Mouse (Mus musculus) midbrain, embryonic 13.5 days (tissue): Measurements from ENCODE around the gene Strada. TPM values are rescaled to one million over a fixed set of nuclear protein-coding genes. Genes with fewer than 3 reads are reported as not detected.
A peak's percentile ranks its signal among the peaks of the same experiment; 100 is the strongest.

ENCODE experiments used
- ATAC-seq: fragments of 200-750 bp; cut with Nextera tagmentation; 2 replicates; pipeline ENCODE4 v1.8.0; 2017; ENCODE audit warnings: mild to moderate bottlenecking, moderate TSS enrichment, moderate library complexity
- H3K27ac ChIP-seq: fragments of 300-500 bp; sonication (generic); 2 replicates; pipeline ENCODE4 v1.5.1; 2015; ENCODE audit warnings: inconsistent platforms, mild to moderate bottlenecking, moderate library complexity
- H3K27me3 ChIP-seq: fragments of 300-500 bp; sonication (generic); 2 replicates; pipeline ENCODE4 v1.6.1; 2015; ENCODE audit warnings: mild to moderate bottlenecking, inconsistent platforms
- H3K36me3 ChIP-seq: fragments of 300-500 bp; sonication (generic); 2 replicates; pipeline ENCODE4 v1.6.1; 2015; ENCODE audit warnings: mild to moderate bottlenecking, inconsistent platforms
- H3K4me1 ChIP-seq: fragments of 300-500 bp; sonication (generic); replicated peaks from 2 replicates; pipeline ENCODE4 v1.6.1; 2015; ENCODE audit warnings: inconsistent platforms
- H3K4me2 ChIP-seq: fragments of 300-500 bp; sonication (generic); replicated peaks from 2 replicates; pipeline ENCODE4 v1.6.1; 2015; ENCODE audit warnings: moderate library complexity, mild to moderate bottlenecking, inconsistent platforms
- H3K4me3 ChIP-seq: fragments of 300-500 bp; sonication (generic); replicated peaks from 2 replicates; pipeline ENCODE4 v1.5.1; 2015; ENCODE audit warnings: mild to moderate bottlenecking, inconsistent platforms
- H3K9ac ChIP-seq: fragments of 300-500 bp; sonication (generic); replicated peaks from 2 replicates; pipeline ENCODE4 v1.6.1; 2015; ENCODE audit warnings: mild to moderate bottlenecking, inconsistent platforms
- H3K9me3 ChIP-seq: fragments of 300-500 bp; sonication (generic); 2 replicates; pipeline ENCODE4 v1.6.1; 2016; ENCODE audit warnings: mild to moderate bottlenecking, inconsistent platforms
- WGBS: fragments of 180-500 bp; shearing (Covaris S2); methylation state at CpG from one replicate; pipeline ENCODE4 v1.1.7; 2015; 5-methylcytosine and 5-hydroxymethylcytosine counted together
- polyA plus RNA-seq: library from polyadenylated mRNA; unstranded; fragments of >200 nt; fragmentation: Nextera tagmentation; extraction: Ambion mirVana; gene quantifications from 2 replicates; pipeline ENCODE4 v1.2.1, GENCODE M21; 2015

The Strada gene
- polyA plus RNA-seq, 1 experiment from 2014 or later, result 33.8 TPM

- no peak overlapping the region for H3K4me3 ChIP-seq
- H3K4me1 ChIP-seq, result no peaks in the 10 kb centered on the region
- H3K9me3 ChIP-seq, result no peaks in the 10 kb centered on the region
- ATAC-seq, result no peak
- H3K36me3 ChIP-seq, result peaks cover 13% of the 10 kb centered on the region
- H3K9ac ChIP-seq, result no peak overlapping the region
- WGBS, result 88% methylated on average over 5 of the region's 5 CpGs
- no peaks in the 10 kb centered on the region for H3K27me3 ChIP-seq
- H3K4me2 ChIP-seq, result no peak overlapping the region
- no peak overlapping the region for H3K27ac ChIP-seq
These were observed 23.8 kb downstream of the Strada start for GRCm38 (mm10) chr11:106178036-106178782.

GRCm38 (mm10) chr11:106176372-106176771 lies 25.6 kb downstream of the Strada start:
- H3K27me3 ChIP-seq, result no peaks in the 10 kb centered on the region
- ATAC-seq, result no peak
- H3K4me1 ChIP-seq, result no peaks in the 10 kb centered on the region
- no peaks in the 10 kb centered on the region for H3K9me3 ChIP-seq
- peaks cover 14% of the 10 kb centered on the region for H3K36me3 ChIP-seq
- 92% methylated on average over 5 of the region's 5 CpGs for WGBS
- H3K4me3 ChIP-seq, result no peak overlapping the region
- no peak overlapping the region for H3K9ac ChIP-seq
- H3K27ac ChIP-seq, result no peak overlapping the region
- H3K4me2 ChIP-seq, result no peak overlapping the region

DNA sequence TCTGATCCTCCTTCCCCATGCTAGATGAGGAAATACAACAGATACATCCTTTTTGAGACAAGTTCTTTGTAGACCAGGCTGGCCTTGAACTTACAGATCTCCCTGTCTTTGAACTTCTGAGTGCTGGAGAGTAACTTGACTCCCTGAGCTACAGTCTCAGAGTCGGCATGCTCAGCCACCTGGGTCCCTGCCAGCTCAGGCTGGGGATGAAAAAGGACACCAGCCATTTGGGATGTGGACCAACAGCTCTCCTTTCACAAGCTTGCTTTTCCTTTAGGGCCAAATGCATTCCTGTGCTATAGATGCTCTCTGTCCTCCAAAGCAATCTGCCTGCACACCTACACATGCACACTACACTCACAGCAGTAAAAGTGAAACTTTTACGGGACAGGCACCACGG lies 26.9 kb downstream of the Strada start:
- Histone ChIP-seq H3K36me3 (peaks cover 22% of the 10 kb centered on the region), H3K4me1 (no peaks in the 10 kb centered on the region), H3K27ac (no peak overlapping the region), H3K9ac (no peak overlapping the region), H3K9me3 (no peaks in the 10 kb centered on the region), H3K4me3 (no peak overlapping the region), H3K4me2 (no peak overlapping the region), H3K27me3 (no peaks in the 10 kb centered on the region)
- no peak for ATAC-seq
- WGBS, result 88% methylated on average over 3 of the region's 3 CpGs

DNA sequence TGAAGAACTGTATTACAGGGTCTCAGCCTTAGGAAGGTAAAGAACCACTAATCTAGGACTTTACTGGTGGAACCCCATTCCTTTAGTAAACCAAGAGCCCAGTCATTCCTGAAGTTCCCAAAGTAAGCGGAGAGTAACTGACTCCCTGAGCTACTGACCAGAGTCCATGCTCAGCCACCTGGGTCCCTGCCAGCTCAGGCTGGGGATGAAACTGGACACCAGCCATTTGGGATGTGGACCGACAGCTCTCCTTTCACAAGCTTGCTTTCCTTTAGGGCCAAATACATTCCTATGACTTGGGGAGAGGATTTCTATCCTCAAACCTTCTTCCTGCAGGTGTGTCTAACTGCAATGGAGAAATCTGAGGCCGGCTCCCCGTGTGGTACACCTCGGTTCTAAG lies 27.6 kb downstream of the Strada start:
- ATAC-seq, result no peak
- Histone ChIP-seq H3K4me1 (no peaks in the 10 kb centered on the region), H3K9ac (no peak overlapping the region), H3K27ac (no peak overlapping the region), H3K4me2 (no peak overlapping the region), H3K9me3 (no peaks in the 10 kb centered on the region), H3K27me3 (no peaks in the 10 kb centered on the region), H3K4me3 (no peak overlapping the region), H3K36me3 (peaks cover 26% of the 10 kb centered on the region)
- 84% methylated on average over 5 of the region's 5 CpGs for WGBS

DNA sequence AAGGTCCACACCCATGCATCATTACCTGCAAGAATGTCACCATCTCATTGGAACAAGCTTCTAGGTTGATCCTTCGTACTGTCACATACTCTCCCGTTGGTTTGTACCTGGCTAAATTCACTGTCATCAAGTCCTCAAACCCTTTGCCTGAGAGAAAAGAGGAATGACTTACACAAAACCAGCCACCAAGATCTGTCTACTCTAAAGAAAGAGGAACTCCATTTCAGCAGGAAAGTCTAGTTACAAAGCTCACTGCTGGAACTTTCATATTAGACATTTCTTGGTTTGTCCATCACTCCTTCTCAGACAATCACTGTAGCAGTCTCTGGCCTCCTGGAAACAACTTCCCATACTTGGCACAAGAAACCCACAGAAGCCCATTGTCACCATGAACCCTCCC lies 28.7 kb downstream of the Strada start:
- WGBS, result 93% methylated on average over 2 of the region's 2 CpGs
- Histone ChIP-seq H3K4me2 (no peak overlapping the region), H3K4me3 (no peak overlapping the region), H3K9ac (no peak overlapping the region), H3K4me1 (no peaks in the 10 kb centered on the region), H3K27me3 (no peaks in the 10 kb centered on the region), H3K27ac (no peak overlapping the region), H3K9me3 (no peaks in the 10 kb centered on the region), H3K36me3 (peaks cover 32% of the 10 kb centered on the region)
- ATAC-seq, result no peak

GRCm38 (mm10) chr11:106170807-106171206 lies 31.2 kb downstream of the Strada start:
- Histone ChIP-seq H3K4me1 (no peaks in the 10 kb centered on the region), H3K36me3 (peaks cover 56% of the 10 kb centered on the region), H3K9ac (no peak overlapping the region), H3K4me3 (no peak overlapping the region), H3K9me3 (no peaks in the 10 kb centered on the region), H3K4me2 (no peak overlapping the region), H3K27ac (no peak overlapping the region), H3K27me3 (no peaks in the 10 kb centered on the region)
- no peak for ATAC-seq
- 84% methylated on average over 7 of the region's 7 CpGs for WGBS

DNA sequence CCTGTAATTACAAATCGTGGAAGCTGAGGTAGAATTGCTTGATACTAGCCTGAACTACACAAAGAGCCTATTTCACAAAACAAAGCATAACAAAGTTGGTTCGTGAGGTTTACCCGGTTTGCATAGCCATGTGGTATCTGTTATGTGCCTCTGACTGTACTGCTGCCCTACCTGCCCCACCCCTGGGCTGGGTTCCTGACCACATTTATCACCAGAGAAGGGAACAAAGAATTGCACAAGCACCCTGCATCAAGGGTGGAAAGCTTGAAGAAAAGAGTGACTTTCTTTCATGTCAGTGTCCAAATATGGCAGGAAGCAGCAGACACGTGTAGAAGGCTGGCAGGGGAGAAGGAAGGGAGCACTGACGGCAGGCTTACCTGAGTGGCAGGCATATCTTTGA lies 34.5 kb downstream of the Strada start:
- Histone ChIP-seq H3K36me3 (peaks cover 73% of the 10 kb centered on the region), H3K4me3 (no peak overlapping the region), H3K27ac (no peak overlapping the region), H3K9me3 (no peaks in the 10 kb centered on the region), H3K27me3 (no peaks in the 10 kb centered on the region), H3K4me2 (no peak overlapping the region), H3K9ac (no peak overlapping the region), H3K4me1 (no peaks in the 10 kb centered on the region)
- 89% methylated on average over 5 of the region's 5 CpGs for WGBS
- no peak for ATAC-seq

DNA sequence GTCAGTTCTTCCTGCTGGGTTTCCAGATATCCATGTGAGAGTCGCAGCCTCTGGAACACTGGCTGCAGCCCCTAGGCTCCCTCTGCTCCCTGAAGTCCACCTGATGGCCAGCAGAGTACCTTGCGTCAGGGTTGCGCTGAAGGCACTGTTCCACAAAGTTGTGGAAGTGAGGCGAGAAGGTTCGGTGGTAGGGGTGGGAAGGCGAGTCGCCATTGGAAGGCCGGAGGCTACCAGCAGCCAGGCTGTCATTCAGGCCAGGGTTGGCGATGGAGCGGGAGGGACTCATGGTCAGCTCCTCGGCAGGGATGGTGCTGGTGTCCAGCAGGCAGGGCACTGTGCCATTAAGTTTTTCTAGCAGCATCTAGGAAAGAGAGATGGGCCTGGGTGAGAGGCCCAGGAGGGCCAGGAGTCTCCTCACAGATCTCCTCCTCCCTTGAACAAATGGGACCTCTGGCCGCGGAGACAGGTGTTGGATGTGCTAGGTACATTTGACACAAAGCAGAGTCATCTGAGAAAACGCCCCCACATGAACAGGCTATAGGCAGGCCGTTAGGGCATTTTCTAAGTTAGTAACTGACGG lies 37.3 kb downstream of the Strada start:
- H3K4me1 ChIP-seq, result peaks cover 15% of the 10 kb centered on the region
- H3K9me3 ChIP-seq, result no peaks in the 10 kb centered on the region
- H3K36me3 ChIP-seq, result peaks cover 60% of the 10 kb centered on the region
- H3K27me3 ChIP-seq, result no peaks in the 10 kb centered on the region
- no peak overlapping the region for H3K9ac ChIP-seq
- H3K27ac ChIP-seq, result no peak overlapping the region
- H3K4me3 ChIP-seq, result no peak overlapping the region
- WGBS, result 91% methylated on average over 16 of the region's 16 CpGs
- H3K4me2 ChIP-seq, result no peak overlapping the region
- no peak for ATAC-seq

DNA sequence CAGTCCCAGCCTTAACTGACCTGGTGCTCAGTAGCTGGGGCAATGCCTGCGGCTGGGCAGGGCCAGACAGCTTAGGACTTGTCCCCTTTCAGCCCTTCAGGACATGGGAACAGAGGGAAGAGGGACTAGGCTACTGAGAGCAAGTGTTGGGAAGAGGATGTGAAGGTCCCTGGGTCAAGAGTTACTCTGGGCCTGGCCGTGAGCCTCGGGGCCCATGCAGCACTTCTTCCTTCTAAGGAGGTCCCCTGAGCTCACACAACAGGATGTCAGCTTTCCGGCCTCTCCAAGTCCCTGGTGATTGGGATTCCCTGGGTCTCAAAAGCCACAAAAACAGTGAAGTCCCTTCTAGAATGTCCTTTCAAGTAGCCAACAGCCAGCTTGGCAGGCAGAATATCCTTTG lies 38.4 kb downstream of the Strada start:
- H3K27ac ChIP-seq, result no peak overlapping the region
- no peaks in the 10 kb centered on the region for H3K9me3 ChIP-seq
- no peak for ATAC-seq
- 91% methylated on average over 4 of the region's 4 CpGs for WGBS
- no peaks in the 10 kb centered on the region for H3K27me3 ChIP-seq
- peaks cover 54% of the 10 kb centered on the region for H3K36me3 ChIP-seq
- H3K4me3 ChIP-seq, result no peak overlapping the region
- H3K4me2 ChIP-seq, result no peak overlapping the region
- no peak overlapping the region for H3K9ac ChIP-seq
- H3K4me1 ChIP-seq, result peaks cover 25% of the 10 kb centered on the region

- Histone ChIP-seq H3K27me3 (no peaks in the 10 kb centered on the region), H3K4me3 (no peak overlapping the region), H3K27ac (0 out of 2 replicates have a peak overlapping the region, but pooled peaks have one; percentile 98), H3K36me3 (peaks cover 53% of the 10 kb centered on the region), H3K4me2 (no peak overlapping the region), H3K9me3 (no peaks in the 10 kb centered on the region), H3K9ac (no peak overlapping the region), H3K4me1 (peaks cover 38% of the 10 kb centered on the region)
- ATAC-seq, result no peak
- 86% methylated on average over 2 of the region's 2 CpGs for WGBS
These were observed 39.7 kb downstream of the Strada start for GRCm38 (mm10) chr11:106162237-106162636.

- H3K27ac ChIP-seq, result peak within 1 kb of the TSS; percentile 98
- H3K4me3 ChIP-seq, result peak within 1 kb of the TSS; percentile 83
- no peaks in the 10 kb centered on the region for H3K27me3 ChIP-seq
- 24% methylated on average over 22 of the region's 22 CpGs for WGBS
- peak within 1 kb of the TSS; percentile 96 for H3K4me2 ChIP-seq
- peaks cover 54% of the 10 kb centered on the region for H3K36me3 ChIP-seq
- peaks cover 48% of the 10 kb centered on the region for H3K4me1 ChIP-seq
- peak within 1 kb of the TSS; percentile 96 for H3K9ac ChIP-seq
- no peaks in the 10 kb centered on the region for H3K9me3 ChIP-seq
- peak; percentile 54 for ATAC-seq
These were observed 40.9 kb downstream of the Strada start, which contains the start of the genes Gm10840 and Limd2 for GRCm38 (mm10) chr11:106160841-106161721. TSS of gene Gm10840 (plus strand) at chr11:106160850. TSS of gene Limd2 (minus strand) at chr11:106160860.
